In genomic region chr7:127016971-127017949, GRCm38 (mm10) we compare ENCODE assay signal across 7 mouse cellular contexts. TPM values are rescaled to one million over a fixed set of nuclear protein-coding genes. Genes with fewer than 3 reads are reported as not detected.
DNase-seq lines count a peak whose midpoint lies in the region; ATAC-seq and TF ChIP-seq lines count a peak whose summit lies in the region.

TSS of gene Pagr1a (minus strand) at chr7:127017352.

- peak within 1 kb of the TSS; percentile 73 for H3K9ac ChIP-seq in intestine, postnatal 0 days (ENCODE audit: low read depth, low read length)
- peak within 1 kb of the TSS; percentile 92 for H3K9ac ChIP-seq in midbrain, embryonic 12.5 days (replicated peaks)

- peak; percentile 85 for ATAC-seq in intestine, postnatal 0 days
- peak; percentile 79 for ATAC-seq in midbrain, embryonic 12.5 days (ENCODE audit: low FRiP score, low read depth)

- peaks cover 81% of the 10 kb centered on the region for H3K4me1 ChIP-seq in embryonic facial prominence, embryonic 10.5 days
- peaks cover 9% of the 10 kb centered on the region; the same call in 1 of the 2 replicates for H3K4me1 ChIP-seq in intestine, postnatal 0 days (replicated peaks; ENCODE audit: control insufficient read depth, insufficient read depth, low read length)
- peaks cover 70% of the 10 kb centered on the region for H3K4me1 ChIP-seq in midbrain, embryonic 12.5 days
- H3K4me1 ChIP-seq in small intestine, adult 2 months (ENCODE audit: control insufficient read depth, insufficient read depth, insufficient read length, low read length), result peaks cover 25% of the 10 kb centered on the region

- H3K36me3 ChIP-seq in embryonic facial prominence, embryonic 10.5 days (replicated peaks), result peaks cover 52% of the 10 kb centered on the region
- H3K36me3 ChIP-seq in intestine, postnatal 0 days (ENCODE audit: control insufficient read depth, insufficient read depth), result peaks cover 10% of the 10 kb centered on the region; the same call in 1 of the 2 replicates
- peaks cover 35% of the 10 kb centered on the region for H3K36me3 ChIP-seq in midbrain, embryonic 12.5 days
- H3K36me3 ChIP-seq in small intestine, adult 2 months (ENCODE audit: control insufficient read depth, insufficient read depth, low read length), result peaks cover 6% of the 10 kb centered on the region; the same call in 1 of the 2 replicates

- no peaks in the 10 kb centered on the region for H3K27me3 ChIP-seq in embryonic facial prominence, embryonic 10.5 days (replicated peaks; ENCODE audit: low read depth, poor library complexity, severe bottlenecking)
- no peaks in the 10 kb centered on the region for H3K27me3 ChIP-seq in intestine, postnatal 0 days (replicated peaks; ENCODE audit: control insufficient read depth, insufficient read depth, low read length)
- H3K27me3 ChIP-seq in midbrain, embryonic 12.5 days, result no peaks in the 10 kb centered on the region
- H3K27me3 ChIP-seq in small intestine, adult 2 months (ENCODE audit: control insufficient read depth, insufficient read depth, low read length), result no peaks in the 10 kb centered on the region

- WGBS in embryonic facial prominence, embryonic 10.5 days, result 5% methylated on average over 39 of the region's 39 CpGs
- 2% methylated on average over 39 of the region's 39 CpGs for WGBS in intestine, postnatal 0 days
- WGBS in midbrain, embryonic 12.5 days, result 4% methylated on average over 39 of the region's 39 CpGs
- WGBS in small intestine, adult 2 months, result 2% methylated on average over 39 of the region's 39 CpGs

- H3K9me3 ChIP-seq in embryonic facial prominence, embryonic 10.5 days, result no peaks in the 10 kb centered on the region
- H3K9me3 ChIP-seq in intestine, postnatal 0 days (ENCODE audit: control insufficient read depth), result no peaks in the 10 kb centered on the region
- no peaks in the 10 kb centered on the region for H3K9me3 ChIP-seq in midbrain, embryonic 12.5 days

- peak within 1 kb of the TSS; percentile 82 for H3K4me2 ChIP-seq in intestine, postnatal 0 days (replicated peaks; ENCODE audit: low read depth)
- peak within 1 kb of the TSS; percentile 91 for H3K4me2 ChIP-seq in midbrain, embryonic 12.5 days (replicated peaks)

- intact Hi-C loops in left cerebral cortex, postnatal 4 days (cut with DNase I), result no loop called here

- peak within 1 kb of the TSS; percentile 97 for H3K27ac ChIP-seq in embryonic facial prominence, embryonic 10.5 days (replicated peaks)
- H3K27ac ChIP-seq in intestine, postnatal 0 days (ENCODE audit: low read depth, low read length), result peak within 1 kb of the TSS; percentile 81
- peak within 1 kb of the TSS; percentile 95 for H3K27ac ChIP-seq in midbrain, embryonic 12.5 days (replicated peaks)
- H3K27ac ChIP-seq in small intestine, adult 2 months (ENCODE audit: insufficient read depth, low read depth, low read length), result peak within 1 kb of the TSS; percentile 90

- peak within 1 kb of the TSS; percentile 89 for H3K4me3 ChIP-seq in embryonic facial prominence, embryonic 10.5 days
- H3K4me3 ChIP-seq in intestine, postnatal 0 days (ENCODE audit: low read depth, low read length), result peak within 1 kb of the TSS; percentile 59
- H3K4me3 ChIP-seq in midbrain, embryonic 12.5 days, result peak within 1 kb of the TSS; percentile 74
- peak within 1 kb of the TSS; percentile 68 for H3K4me3 ChIP-seq in small intestine, adult 2 months (ENCODE audit: low read depth, low read length)

- TF ChIP-seq CTCF in intestine, postnatal 0 days (IDR thresholded peaks at IDR 0.05; ENCODE audit: low read depth), result peak; percentile 92
- TF ChIP-seq CTCF in small intestine, adult 2 months (IDR thresholded peaks at IDR 0.05; ENCODE audit: extremely low read depth, insufficient read length, insufficient replicate concordance, low read depth, low read length), result peak; percentile 98

- DNase-seq in adrenal gland, postnatal 10 days, result peak; percentile 96
- peak; percentile 98 for DNase-seq in embryonic facial prominence, embryonic 10.5 days (ENCODE audit: low spot score)
- DNase-seq in gonadal fat pad, adult 2 months (ENCODE audit: low read depth), result peak; percentile 86
- peak; percentile 99 for DNase-seq in left cerebral cortex, postnatal 4 days

- peak; percentile 68 for TF ChIP-seq POLR2A in small intestine, adult 2 months (IDR thresholded peaks at IDR 0.05; ENCODE audit: low read depth, low read length)

RNA-seq across cellular contexts. Expression of gene Pagr1a, which starts in this region (rescaled TPM):
- 10 to 100 TPM; 10.1 to 19.1 TPM for total RNA-seq in adrenal gland, postnatal 10 days (2021)
- 41.1 and 107 TPM in 2 replicates for polyA plus RNA-seq in embryonic facial prominence, embryonic 10.5 days (2016; fragmentation: Nextera tagmentation; extraction: Ambion mirVana)
- polyA plus RNA-seq in gonadal fat pad, adult 2 months (2012; rRNA removed), result 6.9 and 8.0 TPM in 2 replicates
- polyA plus RNA-seq in intestine, postnatal 0 days (2015; fragmentation: Nextera tagmentation; extraction: Ambion mirVana), result 26.4 and 37.5 TPM in 2 replicates
- total RNA-seq in left cerebral cortex, postnatal 4 days (2021), result 10 to 100 TPM; 10.2 to 15.4 TPM
- 53.1 and 65.0 TPM in 2 replicates for polyA plus RNA-seq in midbrain, embryonic 12.5 days (2016; fragmentation: Nextera tagmentation; extraction: Ambion mirVana)
- 1.6 and 3.7 TPM in 2 replicates for polyA plus RNA-seq in small intestine, adult 2 months (2012; rRNA removed)

Comparison
In these comparisons a context has a peak if more than half of its experiments do, and no peak if none do; other contexts are left out.
1. Peak in every context shown above with its lines: DNase-seq, ATAC-seq, H3K4me3 ChIP-seq and H3K27ac ChIP-seq.